Mouse (Mus musculus) frontal cortex, postnatal 25 days (tissue): ENCODE data around the gene Trem3.

Experiments used
- DNase-seq, 2 experiments: peaks; one replicate each; pipeline ENCODE4 v3.0.0; 2022; ENCODE audit warnings: low spot score in 2 of 2

Trem3 gene

GRCm38 (mm10) chr17:48247221-48247928, at the start of gene Trem3:
TSS of gene Trem3 (plus strand) at chr17:48247777.
- no peak for DNase-seq

DNA sequence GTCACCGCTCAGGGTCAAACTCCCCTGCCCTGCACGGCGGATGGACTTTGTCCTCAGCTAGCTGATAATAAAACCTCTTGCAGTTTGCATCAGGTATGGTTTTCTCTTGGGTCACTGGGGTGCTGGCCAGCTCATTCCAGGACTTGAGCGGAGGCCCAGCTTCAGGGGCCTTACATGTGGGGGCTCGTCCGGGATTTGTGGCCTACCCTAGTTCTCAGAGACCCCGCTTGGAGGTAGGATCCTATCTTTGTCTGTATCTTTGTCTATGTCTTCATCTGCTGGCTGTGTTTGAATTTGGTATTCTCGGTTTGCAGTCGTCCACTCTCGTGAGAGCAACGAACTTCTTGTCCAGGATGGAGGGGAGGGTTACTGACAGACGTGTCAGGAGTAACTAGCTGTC, 44.5 kb upstream of the Trem3 start:
- DNase-seq, result no peak

DNA sequence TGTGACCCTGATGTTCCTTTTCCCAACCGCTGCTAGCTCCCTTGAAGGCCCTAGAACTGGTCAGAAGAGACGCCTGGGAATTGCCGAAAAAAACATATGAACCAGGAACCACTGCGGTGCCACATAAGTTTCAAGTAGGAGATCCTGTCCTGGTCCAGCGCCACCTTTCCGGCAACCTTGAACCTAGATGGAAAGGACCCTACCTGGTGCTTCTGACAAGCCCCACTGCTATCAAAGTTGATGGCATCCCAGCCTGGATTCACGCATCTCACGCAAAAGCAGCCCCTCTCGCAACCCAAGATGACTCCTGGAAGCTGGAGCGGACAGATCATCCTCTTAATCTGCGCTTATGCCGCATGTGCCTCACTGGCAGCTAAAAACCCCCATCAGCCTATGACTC, 35.0 kb upstream of the Trem3 start:
- DNase-seq, result no peak

- DNase-seq, result no peak
Measured at GRCm38 (mm10) chr17:48213511-48213910, 34.1 kb upstream of the Trem3 start.

- DNase-seq, result no peak
Measured at GRCm38 (mm10) chr17:48215429-48215828, 32.1 kb upstream of the Trem3 start.

- DNase-seq, result no peak
Measured at GRCm38 (mm10) chr17:48230680-48231079, 16.9 kb upstream of the Trem3 start.

DNA sequence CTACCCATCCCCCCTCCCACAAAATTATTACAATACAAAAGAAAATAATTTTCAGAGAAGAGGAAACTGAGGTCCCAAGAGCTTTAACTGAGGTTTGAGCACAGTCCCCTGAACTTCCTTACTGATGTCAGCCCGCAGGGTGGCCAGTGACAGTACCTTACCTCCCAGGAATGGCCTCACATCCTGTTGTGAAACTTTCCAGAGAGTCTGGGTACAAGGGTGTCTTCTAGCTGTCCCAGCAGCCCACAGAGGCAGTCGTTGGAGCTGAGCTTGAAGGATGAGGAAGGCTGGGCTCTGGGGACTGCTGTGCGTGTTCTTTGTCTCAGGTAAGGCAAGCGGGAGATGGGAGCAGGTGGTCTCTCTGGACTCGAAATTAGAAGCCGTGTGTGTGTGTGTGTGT, 15.1 kb upstream of the Trem3 start, which contains the start of gene Trem1:
Gene Trem1 (plus strand): TSS at position 251 of the 400 bp plus-strand sequence.
- DNase-seq, result no peak

GRCm38 (mm10) chr17:48233789-48234188, 13.8 kb upstream of the Trem3 start:
- no peak for DNase-seq

DNA sequence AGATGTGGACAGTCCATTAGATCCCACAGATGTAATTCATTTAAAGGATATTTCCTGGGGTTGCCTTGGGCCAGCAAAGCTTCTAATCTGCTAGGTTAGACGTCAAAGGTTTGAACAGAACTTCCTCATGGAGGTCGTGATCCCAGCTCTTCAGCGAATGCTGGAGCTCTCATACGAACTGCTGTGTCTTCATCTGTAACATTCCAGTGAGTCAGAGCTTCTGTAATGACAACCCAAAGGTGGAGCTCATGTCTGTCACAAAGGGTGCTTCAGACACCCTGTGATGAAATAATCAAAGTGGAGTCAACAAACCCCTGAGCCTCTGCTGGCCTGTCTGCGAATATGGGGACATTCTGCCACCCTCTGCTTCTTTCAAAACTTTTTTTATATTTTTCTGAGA, 13.0 kb upstream of the Trem3 start:
- no peak for DNase-seq

GRCm38 (mm10) chr17:48235773-48236370, 11.7 kb upstream of the Trem3 start:
- no peak for DNase-seq

DNA sequence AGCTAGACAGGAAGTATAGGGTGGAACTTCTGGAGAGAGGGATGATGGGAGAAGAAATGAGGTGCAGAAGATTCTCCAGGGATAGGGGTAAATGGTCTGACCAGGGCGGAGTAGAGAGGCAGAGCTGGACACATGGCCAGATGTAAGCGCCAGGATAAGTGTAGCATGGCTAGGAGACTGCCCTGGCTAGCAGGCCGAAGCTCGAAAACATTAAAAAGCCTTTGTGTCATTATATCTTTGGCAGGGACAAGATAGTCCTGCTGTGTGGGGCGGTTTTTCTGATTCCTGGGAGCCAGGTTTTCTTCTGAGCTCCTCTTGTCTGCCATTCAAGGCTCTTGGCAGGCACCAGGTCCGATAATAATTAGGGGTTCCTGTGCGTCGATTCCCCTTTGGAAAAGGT, 10.0 kb upstream of the Trem3 start:
- no peak for DNase-seq

DNA sequence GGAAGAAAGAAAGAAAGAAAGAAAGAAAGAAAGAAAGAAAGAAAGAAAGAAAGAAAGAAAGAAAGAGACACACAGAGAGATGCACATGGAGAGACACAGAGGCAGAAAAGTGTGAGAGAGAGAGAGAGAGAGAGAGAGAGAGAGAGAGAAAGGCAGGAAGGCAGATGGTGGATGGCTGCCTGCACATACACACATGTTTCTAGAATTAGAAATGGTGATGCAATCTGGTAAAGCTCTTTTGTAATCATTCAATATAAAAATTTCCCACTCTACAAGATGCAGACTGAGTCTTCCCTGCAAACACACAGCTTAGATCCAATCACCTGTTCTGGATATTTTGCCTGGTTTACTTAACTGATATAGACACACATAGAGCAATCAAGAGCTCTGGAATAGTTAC, 1.5 kb downstream of the Trem3 start:
- no peak for DNase-seq

GRCm38 (mm10) chr17:48249501-48249900, 1.9 kb downstream of the Trem3 start:
- no peak for DNase-seq

GRCm38 (mm10) chr17:48250631-48251030, 3.1 kb downstream of the Trem3 start:
- DNase-seq, result no peak

GRCm38 (mm10) chr17:48256575-48256974, 9.0 kb downstream of the Trem3 start:
- no peak for DNase-seq

DNA sequence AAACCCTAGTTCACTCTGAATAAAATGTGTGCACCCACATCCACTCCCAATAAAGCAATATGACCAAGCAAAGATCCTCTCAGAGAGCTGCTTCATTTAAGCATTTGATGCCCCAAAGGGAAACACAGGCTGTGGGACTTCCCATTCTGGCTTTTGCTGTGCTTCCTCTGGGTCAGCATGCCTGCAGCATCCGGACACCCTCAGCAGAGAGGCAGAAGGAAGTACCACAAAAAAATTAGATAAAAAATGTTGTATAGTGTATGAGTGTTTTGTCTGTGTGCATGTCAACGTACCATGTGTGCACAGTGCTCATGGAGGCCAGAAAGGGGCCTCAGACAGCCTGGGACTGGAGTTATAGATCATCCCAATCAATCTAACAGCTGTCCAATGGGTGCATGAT, 14.3 kb downstream of the Trem3 start:
- DNase-seq, result no peak

DNA sequence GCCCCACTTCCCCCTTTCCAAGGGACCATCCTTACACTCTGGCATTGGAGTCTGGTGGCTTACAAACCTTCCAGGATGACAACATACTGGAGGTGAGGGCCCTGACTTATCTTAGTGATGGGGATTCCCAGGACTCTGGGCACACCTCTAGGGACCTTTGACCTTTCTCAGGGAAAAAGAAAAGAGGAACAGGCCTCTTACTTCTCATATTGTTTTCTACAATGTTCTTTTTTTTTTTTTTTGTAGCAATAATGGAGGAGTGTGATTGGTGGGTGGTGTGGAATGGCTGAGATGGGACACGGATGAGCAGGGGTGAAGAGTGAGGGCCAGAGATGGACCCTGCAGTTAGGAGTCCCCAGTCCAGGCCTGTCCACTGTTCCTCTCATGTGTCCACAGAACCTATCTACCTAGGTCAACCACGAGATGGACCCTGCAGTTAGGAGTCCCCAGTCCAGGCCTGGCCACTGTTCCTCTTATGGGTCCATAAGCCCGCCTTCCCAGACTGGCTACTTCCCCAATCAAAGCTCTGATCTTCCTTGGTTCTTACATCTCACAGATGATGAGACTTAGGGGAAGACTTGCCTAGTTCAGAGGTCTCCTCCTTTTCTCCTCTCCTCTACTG, 16.3 kb downstream of the Trem3 start, which contains the start of gene Treml4:
Gene Treml4 (plus strand): TSS at position 555 of the 622 bp plus-strand sequence.
- DNase-seq, result no peak

- no peak for DNase-seq
Measured at GRCm38 (mm10) chr17:48264662-48265061, 17.1 kb downstream of the Trem3 start.

GRCm38 (mm10) chr17:48266138-48266537, 18.6 kb downstream of the Trem3 start:
- no peak for DNase-seq

DNA sequence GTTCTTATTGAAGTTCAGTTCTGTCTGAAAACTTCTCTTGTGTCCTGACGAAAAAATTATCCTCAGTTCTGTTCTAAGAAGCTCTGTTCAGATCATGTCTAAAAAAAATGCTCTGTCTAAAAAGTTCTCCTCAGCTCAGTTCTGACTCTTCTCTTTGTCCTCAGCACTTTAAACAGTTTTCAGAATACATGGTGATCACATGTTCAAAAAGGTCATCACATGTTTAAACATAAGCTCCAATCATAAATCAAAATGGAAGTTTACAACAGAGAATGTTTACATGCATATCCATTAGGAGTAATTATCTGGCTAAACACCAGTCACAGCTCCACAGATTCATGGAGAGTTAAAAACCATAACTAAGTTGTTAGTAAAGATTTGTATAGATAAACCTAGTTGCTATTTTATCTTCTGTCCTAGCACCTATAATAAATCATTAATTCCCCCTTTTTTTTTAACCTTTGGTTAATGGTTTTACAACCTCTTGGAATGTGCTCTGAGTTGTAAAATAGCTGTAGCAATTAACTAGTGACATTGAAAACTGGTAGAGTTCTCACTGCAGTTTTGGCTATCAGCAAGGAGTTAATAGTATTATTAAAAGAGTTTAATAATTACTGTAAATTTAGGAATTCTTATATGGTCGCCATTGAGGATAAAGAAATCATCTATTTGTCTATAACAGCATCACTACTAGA, 19.2 kb downstream of the Trem3 start:
- DNase-seq, result no peak

- DNase-seq, result no peak
Measured at GRCm38 (mm10) chr17:48267591-48267990, 20.0 kb downstream of the Trem3 start.

GRCm38 (mm10) chr17:48268276-48268675, 20.7 kb downstream of the Trem3 start:
- no peak for DNase-seq
